Mouse (Mus musculus) heart, embryonic 15.5 days (tissue): ENCODE measurements around the gene Nif3l1. TPM values are rescaled to one million over a fixed set of nuclear protein-coding genes. Genes with fewer than 3 reads are reported as not detected.
A peak's percentile ranks its signal among the peaks of the same experiment; 100 is the strongest.

Experiments
- ATAC-seq: fragments of 200-750 bp; cut with Nextera tagmentation; replicated peaks from 2 replicates; pipeline ENCODE4 v1.8.0; 2017; ENCODE audit warnings: low read depth, moderate TSS enrichment; ENCODE audit not compliant: insufficient number of reproducible peaks, insufficient read depth, low FRiP score
- H3K27ac ChIP-seq: fragments of 300-500 bp; sonication (generic); 2 replicates; pipeline ENCODE4 v1.5.1; 2015; ENCODE audit warnings: mild to moderate bottlenecking, inconsistent platforms
- H3K27me3 ChIP-seq: fragments of 300-500 bp; sonication (generic); 2 replicates; pipeline ENCODE4 v1.6.1; 2015; ENCODE audit warnings: inconsistent platforms
- H3K36me3 ChIP-seq: fragments of 300-500 bp; sonication (generic); 2 replicates; pipeline ENCODE4 v1.6.1; 2015; ENCODE audit warnings: mild to moderate bottlenecking, inconsistent platforms
- H3K4me1 ChIP-seq: fragments of 300-500 bp; sonication (generic); replicated peaks from 2 replicates; pipeline ENCODE4 v1.6.1; 2015; ENCODE audit warnings: inconsistent platforms
- H3K4me2 ChIP-seq: fragments of 300-500 bp; sonication (generic); 2 replicates; pipeline ENCODE4 v1.6.1; 2015; ENCODE audit warnings: inconsistent platforms, mild to moderate bottlenecking, moderate library complexity
- H3K4me3 ChIP-seq: fragments of 300-500 bp; sonication (generic); 2 replicates; pipeline ENCODE4 v1.5.1; 2015; ENCODE audit warnings: mild to moderate bottlenecking, inconsistent platforms
- H3K9ac ChIP-seq: fragments of 300-500 bp; sonication (generic); 2 replicates; pipeline ENCODE4 v1.6.1; 2015; ENCODE audit warnings: mild to moderate bottlenecking, inconsistent platforms
- H3K9me3 ChIP-seq: fragments of 300-500 bp; sonication (generic); replicated peaks from 2 replicates; pipeline ENCODE4 v1.6.1; 2016; ENCODE audit warnings: inconsistent platforms
- WGBS: fragments of 180-500 bp; shearing (Covaris S2); methylation state at CpG from one replicate; pipeline ENCODE4 v1.1.7; 2015; ENCODE audit warnings: mixed read lengths; 5-methylcytosine and 5-hydroxymethylcytosine counted together
- polyA plus RNA-seq: library from polyadenylated mRNA; unstranded; fragments of >200 nt; fragmentation: Nextera tagmentation; extraction: Ambion mirVana; gene quantifications from 2 replicates; pipeline ENCODE4 v1.2.1, GENCODE M21; 2015

Gene Nif3l1
- polyA plus RNA-seq, 1 experiment from 2014 or later, result 21.2 TPM

GRCm38 (mm10) chr1:58416048-58416447, 28.9 kb upstream of the Nif3l1 start:
- H3K4me1 ChIP-seq, result peaks cover 5% of the 10 kb centered on the region
- H3K36me3 ChIP-seq, result peaks cover 86% of the 10 kb centered on the region
- H3K9me3 ChIP-seq, result no peaks in the 10 kb centered on the region
- no peak overlapping the region for H3K4me3 ChIP-seq
- no peak overlapping the region for H3K27ac ChIP-seq
- H3K9ac ChIP-seq, result no peak overlapping the region
- no peak for ATAC-seq
- no peaks in the 10 kb centered on the region for H3K27me3 ChIP-seq
- no peak overlapping the region for H3K4me2 ChIP-seq
- WGBS, result 90% methylated on average over 2 of the region's 2 CpGs

GRCm38 (mm10) chr1:58420032-58420431, 24.9 kb upstream of the Nif3l1 start:
- Histone ChIP-seq H3K27me3 (no peaks in the 10 kb centered on the region), H3K9ac (no peak overlapping the region), H3K27ac (no peak overlapping the region), H3K4me2 (no peak overlapping the region), H3K4me1 (peaks cover 22% of the 10 kb centered on the region), H3K36me3 (peaks cover 57% of the 10 kb centered on the region), H3K4me3 (no peak overlapping the region), H3K9me3 (no peaks in the 10 kb centered on the region)
- ATAC-seq, result no peak
- 74% methylated on average over 10 of the region's 10 CpGs for WGBS

GRCm38 (mm10) chr1:58420961-58421360, 24.0 kb upstream of the Nif3l1 start:
- WGBS, result 36% methylated on average over 7 of the region's 7 CpGs
- Histone ChIP-seq H3K4me3 (peak overlapping the region; percentile 99), H3K9me3 (no peaks in the 10 kb centered on the region), H3K9ac (no peak overlapping the region), H3K36me3 (peaks cover 49% of the 10 kb centered on the region), H3K4me1 (peaks cover 22% of the 10 kb centered on the region), H3K4me2 (peak overlapping the region; percentile 40), H3K27ac (no peak overlapping the region), H3K27me3 (no peaks in the 10 kb centered on the region)
- no peak for ATAC-seq

- H3K9me3 ChIP-seq, result no peaks in the 10 kb centered on the region
- H3K4me1 ChIP-seq, result peaks cover 22% of the 10 kb centered on the region
- peak overlapping the region; percentile 71 for H3K4me2 ChIP-seq
- H3K9ac ChIP-seq, result peak overlapping the region; percentile 100
- H3K4me3 ChIP-seq, result peak overlapping the region; percentile 99
- H3K36me3 ChIP-seq, result peaks cover 32% of the 10 kb centered on the region
- WGBS, result 4% methylated on average over 13 of the region's 13 CpGs
- no peaks in the 10 kb centered on the region for H3K27me3 ChIP-seq
- H3K27ac ChIP-seq, result peak overlapping the region; percentile 100
- ATAC-seq, result no peak; the same call in 1 of the 2 replicates
These were observed 22.1 kb upstream of the Nif3l1 start for GRCm38 (mm10) chr1:58422879-58423278.

GRCm38 (mm10) chr1:58423371-58424248, 21.3 kb upstream of the Nif3l1 start, which contains the start of gene Clk1:
Gene Clk1 (minus strand): TSS chr1:58424066.
- Histone ChIP-seq H3K9me3 (no peaks in the 10 kb centered on the region), H3K27ac (peak within 1 kb of the TSS; percentile 100), H3K9ac (peak within 1 kb of the TSS; percentile 100), H3K4me2 (peak within 1 kb of the TSS; percentile 71), H3K4me3 (peak within 1 kb of the TSS; percentile 99), H3K27me3 (no peaks in the 10 kb centered on the region), H3K36me3 (peaks cover 25% of the 10 kb centered on the region), H3K4me1 (peaks cover 22% of the 10 kb centered on the region)
- peak; percentile 92 for ATAC-seq
- WGBS, result under 1% methylated on average over 79 of the region's 79 CpGs

GRCm38 (mm10) chr1:58424551-58424950, 20.4 kb upstream of the Nif3l1 start:
- Histone ChIP-seq H3K4me2 (0 out of 2 replicates have a peak overlapping the region, but pooled peaks have one; percentile 46), H3K4me1 (peaks cover 22% of the 10 kb centered on the region), H3K4me3 (peak overlapping the region; percentile 99; the same call in 1 of the 2 replicates), H3K36me3 (peaks cover 16% of the 10 kb centered on the region), H3K9me3 (no peaks in the 10 kb centered on the region), H3K9ac (no peak overlapping the region), H3K27ac (no peak overlapping the region), H3K27me3 (no peaks in the 10 kb centered on the region)
- 85% methylated on average over 3 of the region's 3 CpGs for WGBS
- ATAC-seq, result no peak

- Histone ChIP-seq H3K4me3 (peak overlapping the region; percentile 65), H3K4me1 (peaks cover 19% of the 10 kb centered on the region), H3K4me2 (peak overlapping the region; percentile 85), H3K9me3 (no peaks in the 10 kb centered on the region), H3K36me3 (peaks cover 22% of the 10 kb centered on the region), H3K9ac (peak overlapping the region; percentile 70), H3K27ac (peak overlapping the region; percentile 89), H3K27me3 (no peaks in the 10 kb centered on the region)
- no peak for ATAC-seq
- WGBS, result 11% methylated on average over 10 of the region's 10 CpGs
These were observed 260 bp upstream of the Nif3l1 start for GRCm38 (mm10) chr1:58444691-58445090.

- no peak for ATAC-seq
- WGBS, result 11% methylated on average over 11 of the region's 11 CpGs
- Histone ChIP-seq H3K36me3 (peaks cover 21% of the 10 kb centered on the region), H3K4me3 (peak overlapping the region; percentile 65), H3K27ac (peak overlapping the region; percentile 89), H3K4me1 (peaks cover 19% of the 10 kb centered on the region), H3K27me3 (no peaks in the 10 kb centered on the region), H3K4me2 (peak overlapping the region; percentile 85), H3K9me3 (no peaks in the 10 kb centered on the region), H3K9ac (peak overlapping the region; percentile 70)
These were observed 910 bp downstream of the Nif3l1 start for GRCm38 (mm10) chr1:58445861-58446260.

- Histone ChIP-seq H3K4me2 (no peak overlapping the region), H3K4me1 (peaks cover 19% of the 10 kb centered on the region), H3K27me3 (no peaks in the 10 kb centered on the region), H3K9ac (no peak overlapping the region), H3K9me3 (no peaks in the 10 kb centered on the region), H3K36me3 (peaks cover 17% of the 10 kb centered on the region), H3K4me3 (no peak overlapping the region), H3K27ac (no peak overlapping the region)
- ATAC-seq, result no peak
- 91% methylated on average over 7 of the region's 7 CpGs for WGBS
These were observed 2.8 kb downstream of the Nif3l1 start for GRCm38 (mm10) chr1:58447766-58448165.

GRCm38 (mm10) chr1:58448396-58448795, 3.4 kb downstream of the Nif3l1 start:
- Histone ChIP-seq H3K4me2 (no peak overlapping the region), H3K4me1 (peaks cover 19% of the 10 kb centered on the region), H3K36me3 (peaks cover 23% of the 10 kb centered on the region), H3K27ac (no peak overlapping the region), H3K9ac (no peak overlapping the region), H3K4me3 (no peak overlapping the region), H3K27me3 (no peaks in the 10 kb centered on the region), H3K9me3 (no peaks in the 10 kb centered on the region)
- ATAC-seq, result no peak
- 82% methylated on average over 7 of the region's 7 CpGs for WGBS

GRCm38 (mm10) chr1:58454316-58454715, 9.4 kb downstream of the Nif3l1 start:
- Histone ChIP-seq H3K4me3 (no peak overlapping the region), H3K27ac (no peak overlapping the region), H3K27me3 (no peaks in the 10 kb centered on the region), H3K4me2 (no peak overlapping the region), H3K4me1 (0 out of 2 replicates have a peak, but pooled peaks cover 3% of the 10 kb centered on the region), H3K9ac (no peak overlapping the region), H3K36me3 (peaks cover 70% of the 10 kb centered on the region), H3K9me3 (no peaks in the 10 kb centered on the region)
- 85% methylated on average over 6 of the region's 6 CpGs for WGBS
- no peak for ATAC-seq
